Mouse (Mus musculus) cerebellum, adult (tissue): ENCODE measurements around the gene Tubgcp6.

Source experiments
- ATAC-seq: cut with Nextera tagmentation; 2 replicates; pipeline ENCODE4 v1.9.2; 2017; ENCODE audit warnings: mild to moderate bottlenecking, moderate library complexity, mixed read lengths; ENCODE audit not compliant: insufficient number of reproducible peaks, low FRiP score, low TSS enrichment

The Tubgcp6 gene

GRCm38 (mm10) chr15:89122649-89123366, at the start of gene Tubgcp6:
Tubgcp6 (minus strand) TSS chr15:89123112.
- ATAC-seq, result peak; percentile 69

DNA sequence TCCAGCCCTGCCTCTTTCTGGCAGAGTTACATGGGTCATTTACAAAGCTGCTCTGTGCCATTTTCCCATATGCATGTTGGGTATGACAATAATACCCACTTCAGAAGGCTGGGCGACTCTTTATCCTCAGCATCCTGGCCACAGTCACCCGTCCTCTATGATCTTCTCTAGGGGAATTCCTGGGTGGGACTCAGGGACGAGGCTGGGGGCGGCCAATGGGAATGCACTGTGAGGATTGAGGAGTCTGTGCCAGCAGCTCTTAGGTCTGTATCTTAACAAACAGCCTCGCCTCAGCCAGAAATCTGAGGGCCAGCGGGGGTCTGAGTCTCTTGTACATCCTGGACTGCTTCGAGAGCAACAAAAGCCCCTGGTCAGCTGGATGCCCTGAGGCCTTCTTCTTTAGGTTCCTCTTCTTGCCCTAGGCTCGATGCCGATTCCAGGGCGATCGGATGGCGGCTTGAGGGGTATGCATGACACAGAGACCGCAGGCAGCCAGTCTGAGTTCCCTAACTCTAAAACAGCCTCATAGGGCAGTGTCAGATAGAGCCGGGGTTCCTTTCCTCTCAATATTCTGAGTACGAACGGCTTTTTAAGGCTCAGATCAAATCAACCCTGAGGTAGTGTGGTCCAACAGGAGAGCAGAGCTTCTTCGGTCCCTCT, 49.5 kb upstream of the Tubgcp6 start:
- no peak for ATAC-seq

DNA sequence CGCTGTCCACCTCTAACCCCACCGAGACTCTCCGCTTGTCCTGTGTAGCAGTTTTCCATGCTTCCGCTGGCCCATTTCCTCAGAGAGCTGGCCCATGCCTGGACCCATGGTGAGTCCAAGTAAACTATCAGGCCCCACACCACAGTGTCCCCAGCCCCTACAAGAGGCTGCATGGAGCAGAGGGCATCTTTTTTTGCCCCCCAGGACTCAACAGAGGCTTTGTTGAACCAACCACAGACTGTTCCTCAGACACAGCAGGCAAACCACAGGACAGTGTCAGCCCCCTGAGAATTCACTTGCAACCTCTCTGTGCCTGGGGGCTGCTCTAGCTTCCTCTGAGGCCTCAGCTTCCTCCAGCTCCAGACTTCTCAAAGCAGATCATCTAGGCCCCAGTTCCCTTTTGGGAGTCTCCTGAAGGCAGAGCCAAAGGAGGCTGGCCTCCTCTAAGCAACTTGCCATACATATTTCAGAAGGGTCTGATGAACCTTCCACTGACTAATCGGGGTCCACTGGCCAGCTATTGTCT, 48.7 kb upstream of the Tubgcp6 start:
- ATAC-seq, result no peak

GRCm38 (mm10) chr15:89170102-89170501, 47.2 kb upstream of the Tubgcp6 start:
- no peak for ATAC-seq

GRCm38 (mm10) chr15:89169431-89169830, 46.5 kb upstream of the Tubgcp6 start:
- ATAC-seq, result peak; percentile 67; the same call in 1 of the 2 replicates

GRCm38 (mm10) chr15:89168922-89169321, 46.0 kb upstream of the Tubgcp6 start:
- ATAC-seq, result no peak

DNA sequence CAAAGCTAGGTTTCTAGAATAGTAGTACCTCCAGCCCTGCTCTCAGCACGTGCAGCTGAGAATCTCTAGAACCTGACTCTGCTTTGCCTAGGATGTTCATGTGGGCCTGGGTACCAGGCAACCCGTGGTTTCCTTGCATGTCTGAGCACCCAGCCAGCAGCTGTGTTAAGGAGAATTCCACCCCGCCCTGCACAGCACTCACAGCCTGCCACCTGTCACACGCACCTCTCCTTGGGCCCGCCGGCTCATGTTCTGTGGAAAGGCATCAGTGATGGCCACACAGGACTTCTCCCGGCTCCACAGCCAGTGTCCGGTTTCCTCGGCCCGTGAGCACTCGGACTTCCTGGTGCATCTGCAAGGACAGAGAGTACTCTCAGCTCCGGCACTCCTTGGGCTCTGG, 42.6 kb upstream of the Tubgcp6 start:
- ATAC-seq, result no peak

- ATAC-seq, result no peak
Observed at GRCm38 (mm10) chr15:89161397-89161796, 38.5 kb upstream of the Tubgcp6 start.

DNA sequence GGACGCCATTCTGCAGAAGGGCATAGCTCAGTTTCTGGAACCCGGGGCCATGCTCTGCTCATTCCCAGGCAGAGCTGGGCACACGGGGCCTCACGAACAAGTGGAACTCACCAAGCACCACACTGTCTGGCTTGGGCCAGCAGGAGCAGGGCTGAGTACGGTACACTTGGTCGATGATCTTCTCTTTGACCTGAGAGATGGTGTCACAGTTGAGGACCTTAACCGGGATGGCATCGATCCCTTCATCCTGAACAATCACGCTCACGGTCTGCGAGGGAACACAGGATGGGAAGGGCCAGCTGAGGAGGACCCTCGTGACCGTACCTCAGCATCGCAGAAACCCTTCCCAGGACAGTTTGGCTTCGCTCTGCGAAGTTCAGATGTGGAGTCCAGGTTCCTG, 35.6 kb upstream of the Tubgcp6 start:
- ATAC-seq, result no peak

GRCm38 (mm10) chr15:89157954-89158353, 35.0 kb upstream of the Tubgcp6 start:
- no peak for ATAC-seq

DNA sequence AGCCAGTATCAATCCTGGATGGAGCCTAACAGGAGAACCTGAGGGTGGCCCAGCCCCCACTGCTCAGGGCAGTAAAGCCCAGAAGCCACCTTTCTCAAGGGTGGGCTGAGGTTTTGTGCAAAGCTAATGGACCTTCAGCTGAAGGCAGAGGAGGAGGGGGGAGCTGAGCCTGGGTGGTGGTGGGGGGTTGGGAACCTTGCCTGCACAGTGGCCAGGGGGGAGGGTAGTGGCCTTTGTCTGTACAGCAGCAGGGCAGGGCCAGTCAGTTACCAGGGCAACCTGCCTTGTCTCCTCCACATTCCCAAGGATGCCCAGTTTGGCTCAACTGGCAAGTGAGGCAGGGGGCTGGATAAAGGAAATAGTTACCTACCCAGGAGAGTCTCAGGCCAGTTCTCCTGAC, 29.4 kb upstream of the Tubgcp6 start:
- ATAC-seq, result no peak

GRCm38 (mm10) chr15:89150041-89150390, 27.1 kb upstream of the Tubgcp6 start:
- no peak for ATAC-seq

GRCm38 (mm10) chr15:89149271-89150040, 26.5 kb upstream of the Tubgcp6 start, which contains the start of gene Mapk11:
Mapk11 (minus strand) TSS chr15:89149628.
- no peak for ATAC-seq

DNA sequence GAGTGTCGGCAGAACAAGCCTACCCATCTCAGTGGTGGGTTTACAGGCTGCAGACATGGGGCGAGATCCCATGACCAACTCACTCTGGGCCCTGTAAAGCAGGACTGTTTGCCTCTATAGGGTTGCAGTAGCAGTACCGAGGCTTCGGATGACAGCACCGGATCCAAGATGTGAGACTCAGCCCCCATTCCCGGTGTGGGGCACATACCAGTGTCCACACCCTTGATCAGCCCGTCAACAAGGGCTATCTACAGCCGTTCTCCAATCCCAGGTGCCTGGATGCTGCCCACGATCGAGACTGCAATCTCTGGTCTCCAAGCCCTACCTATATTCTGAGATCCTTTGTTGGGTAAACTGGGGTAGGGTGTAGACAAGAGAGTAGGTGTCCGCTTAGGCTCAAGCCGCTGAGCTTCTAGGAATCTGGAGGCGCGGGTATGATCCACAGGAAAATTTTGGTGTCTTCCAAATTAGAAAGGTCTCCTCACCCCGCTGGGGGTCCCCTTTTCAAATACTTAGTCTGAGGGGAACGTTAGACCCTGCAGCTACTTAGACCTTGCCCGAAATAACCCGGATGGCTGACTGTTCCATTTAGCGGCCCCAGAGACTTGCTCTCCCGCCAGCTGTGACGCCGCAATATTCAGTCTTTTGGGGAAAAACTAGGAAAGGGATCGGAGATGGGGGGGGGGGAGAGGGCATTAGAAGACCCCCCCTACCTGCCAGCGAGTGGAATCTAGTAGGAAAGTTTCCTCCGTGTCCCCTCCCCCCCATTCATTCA, 25.8 kb upstream of the Tubgcp6 start:
- no peak for ATAC-seq

- no peak for ATAC-seq
Observed at GRCm38 (mm10) chr15:89147895-89148294, 25.0 kb upstream of the Tubgcp6 start.

DNA sequence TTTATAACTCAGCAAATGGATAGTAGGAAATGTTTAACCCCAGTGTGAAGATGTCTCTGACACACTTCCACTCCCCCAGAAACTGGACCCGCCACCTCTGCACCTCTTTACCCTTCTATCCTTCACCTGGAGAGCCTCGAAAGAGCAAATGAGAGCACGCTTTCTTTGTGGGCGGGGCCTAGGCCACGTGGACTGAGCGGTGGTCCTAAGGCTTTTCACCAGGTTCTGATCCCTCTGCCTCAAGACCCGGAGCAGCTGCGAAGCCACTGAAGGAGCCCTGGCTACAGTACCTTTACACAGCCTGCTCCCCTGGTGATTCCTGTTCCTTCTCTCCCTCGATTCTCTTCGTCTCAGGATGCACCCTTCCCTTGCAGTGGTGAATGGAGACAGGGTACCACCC, 24.5 kb upstream of the Tubgcp6 start:
- no peak for ATAC-seq

GRCm38 (mm10) chr15:89147024-89147423, 24.1 kb upstream of the Tubgcp6 start:
- no peak for ATAC-seq

- peak; percentile 41; the same call in 1 of the 2 replicates for ATAC-seq
Observed at GRCm38 (mm10) chr15:89146537-89146936, 23.6 kb upstream of the Tubgcp6 start.

DNA sequence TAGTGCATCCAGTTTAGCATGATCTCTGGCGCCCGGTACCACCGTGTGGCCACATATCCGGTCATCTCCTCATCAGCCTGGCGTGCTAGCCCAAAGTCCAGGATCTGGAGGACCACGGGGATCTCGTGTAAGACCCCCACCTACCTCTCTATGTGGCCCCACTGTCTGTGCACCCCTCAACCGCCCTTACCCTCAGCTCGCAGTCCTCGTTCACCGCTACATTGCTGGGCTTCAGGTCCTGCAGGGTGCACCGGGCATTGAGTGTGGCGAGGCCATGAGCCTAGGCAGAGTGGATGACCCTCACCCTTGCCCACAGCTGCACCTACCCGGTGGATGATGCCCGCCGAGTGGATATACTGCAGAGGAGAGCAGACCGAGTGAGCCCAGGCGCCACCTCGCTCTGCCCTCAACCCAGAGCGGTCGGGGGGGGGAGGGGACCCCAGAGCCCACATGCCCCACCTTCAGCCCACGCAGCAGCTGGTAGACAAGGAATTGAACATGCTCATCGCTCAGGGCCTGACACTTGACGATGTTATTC, 23.0 kb upstream of the Tubgcp6 start:
- no peak for ATAC-seq

GRCm38 (mm10) chr15:89144965-89145364, 22.1 kb upstream of the Tubgcp6 start:
- no peak for ATAC-seq
